Mouse (Mus musculus) 3T3-L1 (cell line): Measurements from ENCODE around the gene E2f6.

Experiments used
- DNase-seq: peaks from one replicate; pipeline ENCODE4 v3.0.0-alpha.2; 2015; ENCODE audit warnings: low read depth, low spot score

The E2f6 gene

DNA sequence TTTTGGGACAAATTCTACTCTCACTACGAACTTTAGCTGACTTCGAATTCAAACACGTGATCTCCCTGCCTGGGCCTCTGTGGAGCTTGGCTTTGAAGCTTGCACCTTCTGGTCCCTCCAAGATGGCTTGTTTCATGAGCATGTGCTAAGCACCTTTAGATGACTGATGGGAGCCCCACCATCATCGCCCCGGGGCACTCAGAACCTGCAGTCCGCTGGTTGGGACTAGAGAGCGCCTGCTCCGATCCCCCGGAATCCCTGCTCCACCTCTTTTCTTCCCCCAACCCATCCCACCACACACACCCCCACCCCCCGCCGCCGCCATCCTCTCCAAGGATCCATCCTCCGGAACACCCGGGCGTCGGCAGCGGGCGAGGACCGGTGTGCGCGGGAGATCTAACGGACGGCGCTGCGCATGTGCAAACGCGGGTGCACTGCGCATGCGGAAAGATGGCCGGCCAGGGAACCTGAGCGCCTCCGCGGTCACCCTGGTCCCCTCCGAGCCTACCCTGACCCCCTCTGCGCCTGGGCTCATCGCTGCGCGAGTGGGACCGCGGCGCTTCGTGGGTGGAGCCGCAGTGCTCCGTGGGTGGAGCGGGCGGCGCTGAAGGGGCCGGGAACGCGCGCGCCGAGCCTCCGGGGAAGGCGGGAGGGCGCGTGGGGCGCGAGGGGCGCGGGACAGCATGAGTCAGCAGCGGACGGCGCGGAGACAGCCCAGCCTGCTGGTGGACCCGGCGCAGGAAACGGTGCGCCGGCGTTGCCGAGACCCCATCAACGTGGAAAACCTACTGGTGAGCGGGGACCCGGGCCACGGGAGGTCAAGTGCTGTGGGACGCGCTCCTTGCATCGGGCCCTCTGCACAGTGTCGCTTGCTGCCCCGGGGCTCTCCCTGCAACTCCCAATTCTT is at the start of gene E2f6:
Gene E2f6 (plus strand): TSS at position 439 of the 907 bp plus-strand sequence.
- DNase-seq = no peak

DNA sequence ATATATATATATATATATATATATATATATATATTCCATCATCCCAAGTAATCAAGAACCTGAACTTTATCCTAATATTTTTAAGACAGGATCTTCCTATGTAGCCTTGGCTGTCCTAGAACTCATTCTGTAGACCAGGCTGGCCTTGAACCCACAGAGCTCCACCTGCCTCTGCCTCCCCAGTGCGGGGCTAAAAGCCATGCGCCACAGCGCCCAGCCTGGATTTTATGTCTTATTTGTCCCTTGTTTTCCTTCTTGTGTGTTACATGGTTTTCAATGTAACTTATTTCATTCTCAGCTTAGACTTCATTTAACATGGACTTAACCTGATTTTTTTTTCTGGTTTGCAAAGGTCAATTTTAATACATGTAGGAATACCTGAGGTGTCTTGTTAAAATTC is 49.3 kb upstream of the E2f6 start:
- DNase-seq = no peak

DNA sequence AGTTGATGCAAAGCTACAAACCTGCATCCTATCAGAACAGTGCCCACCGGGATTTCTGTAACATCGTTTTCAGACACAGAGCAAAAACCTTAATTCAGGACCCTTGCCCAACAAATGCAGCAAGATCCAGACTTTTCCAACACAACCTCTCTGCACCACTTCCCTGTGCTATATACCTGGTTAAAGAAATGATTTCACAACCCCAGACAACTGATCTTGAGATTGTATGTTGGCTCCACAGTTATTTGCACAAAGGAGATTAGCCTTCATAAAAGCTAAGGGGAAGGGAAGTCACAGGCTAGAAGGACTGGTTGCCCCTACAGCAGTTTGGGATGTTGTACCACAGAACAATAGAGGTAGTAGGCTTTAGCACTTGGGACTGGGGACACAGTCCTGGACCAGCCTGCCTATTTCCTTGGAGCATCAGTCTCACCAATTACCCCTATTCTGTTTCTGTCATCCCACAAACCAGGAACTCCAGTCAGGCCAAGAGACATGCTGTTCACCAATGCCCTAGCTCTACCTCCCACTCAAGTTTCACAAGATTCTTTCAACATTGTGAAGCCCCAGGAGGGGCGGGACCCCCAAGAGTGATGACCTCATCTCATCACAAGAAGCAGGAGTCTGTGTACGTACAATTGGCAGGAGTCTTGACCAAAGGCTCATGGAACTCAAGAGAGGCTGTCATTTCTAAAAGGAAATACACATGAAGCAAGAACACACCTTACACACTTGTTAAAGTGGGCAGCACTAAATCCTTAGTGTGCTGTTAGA is 46.9 kb upstream of the E2f6 start:
- no peak for DNase-seq

DNA sequence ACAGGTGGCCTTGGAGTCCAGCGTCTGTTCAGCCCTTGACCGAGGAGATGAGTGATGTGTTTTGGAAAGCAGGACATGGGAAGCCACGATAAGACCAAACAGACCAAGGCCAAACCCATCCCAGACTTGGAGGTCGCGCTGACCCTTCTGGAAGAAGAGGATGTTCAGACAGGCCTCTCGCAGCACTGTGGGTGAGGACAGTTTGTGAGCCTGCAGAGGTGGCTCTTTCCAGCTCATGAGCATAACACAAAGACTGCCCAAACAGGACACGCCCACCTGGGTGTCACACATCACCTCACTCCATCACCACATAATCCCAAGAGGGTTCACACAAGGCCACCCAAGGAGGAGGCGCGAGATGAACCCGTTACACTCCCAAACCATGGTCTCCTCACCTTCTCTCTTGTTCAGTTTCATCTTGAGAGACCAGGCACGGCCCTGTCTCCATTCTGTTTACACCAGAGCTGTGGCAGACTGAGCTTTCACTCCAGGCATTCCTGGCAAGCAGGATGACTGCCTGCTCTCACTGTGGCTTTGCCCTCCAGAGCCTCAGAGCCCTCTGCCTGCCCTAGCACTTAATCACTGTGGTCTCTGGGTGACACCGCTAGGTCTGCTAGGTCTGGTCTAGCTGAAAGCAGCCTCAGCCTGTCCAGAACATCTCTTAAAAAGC is 45.9 kb upstream of the E2f6 start:
- no peak for DNase-seq

DNA sequence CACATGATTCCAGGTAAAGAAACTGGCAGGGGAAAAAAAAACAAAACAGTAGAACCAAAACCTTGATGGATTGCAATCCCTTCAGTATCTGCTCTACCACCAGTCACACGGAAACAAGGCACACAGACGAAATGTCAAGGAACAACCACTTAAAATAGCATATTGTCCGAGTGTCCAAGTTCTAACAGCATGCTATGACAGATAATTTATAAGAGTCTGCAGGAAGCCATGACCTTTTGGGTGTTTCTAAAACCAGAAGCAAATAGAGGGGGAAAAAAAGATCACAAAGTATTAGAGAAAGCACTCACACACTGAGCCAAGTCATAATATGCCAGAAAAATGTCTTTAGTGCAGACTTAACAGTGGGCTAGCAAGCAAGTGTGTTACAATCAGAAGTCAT is 42.5 kb upstream of the E2f6 start:
- no peak for DNase-seq

DNA sequence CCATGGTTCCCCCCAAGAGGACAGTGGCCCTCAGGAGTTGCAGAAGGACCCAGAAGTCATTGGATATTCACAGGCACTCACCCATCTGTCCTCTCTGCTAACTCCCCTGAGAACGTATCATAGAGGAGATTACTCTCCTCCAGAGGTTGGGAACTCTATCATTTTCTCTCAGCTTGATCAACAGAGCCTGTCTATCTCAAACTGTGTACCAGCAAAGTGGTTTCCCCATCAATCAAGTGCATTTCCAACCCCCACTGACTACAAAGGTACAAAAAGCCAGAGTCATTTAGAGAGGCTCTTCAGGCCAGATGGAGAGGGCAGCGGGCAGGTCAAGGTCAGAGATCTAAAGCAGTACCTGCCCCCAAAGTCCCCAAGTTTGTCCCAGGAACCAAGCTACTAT is 42.1 kb upstream of the E2f6 start:
- DNase-seq = no peak

DNA sequence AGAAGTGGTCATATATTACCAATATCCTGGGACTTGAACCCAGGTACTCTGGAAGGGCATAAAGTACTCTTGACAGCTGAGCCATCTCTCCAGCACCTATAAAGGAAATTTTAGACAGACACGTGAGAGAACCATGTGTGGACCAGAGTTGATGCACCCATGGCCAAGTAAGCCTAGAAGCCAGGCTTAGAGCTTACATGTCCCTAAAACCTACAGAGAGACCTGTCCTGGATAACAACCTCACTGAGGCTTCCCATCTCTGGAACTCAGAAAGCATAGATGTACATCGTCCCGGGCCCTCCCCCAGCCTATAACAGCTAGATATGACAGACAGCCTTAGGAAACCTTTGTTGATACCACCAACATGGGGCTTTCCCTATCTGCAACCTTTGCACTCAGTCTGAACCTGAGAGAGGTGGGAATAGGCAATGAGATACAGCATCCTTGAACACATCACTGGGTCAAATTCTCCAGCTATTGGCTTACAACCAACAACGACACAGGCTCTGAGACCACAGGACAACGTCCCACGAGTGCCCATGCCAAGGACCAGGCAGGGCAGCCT is 41.1 kb upstream of the E2f6 start:
- no peak for DNase-seq

DNA sequence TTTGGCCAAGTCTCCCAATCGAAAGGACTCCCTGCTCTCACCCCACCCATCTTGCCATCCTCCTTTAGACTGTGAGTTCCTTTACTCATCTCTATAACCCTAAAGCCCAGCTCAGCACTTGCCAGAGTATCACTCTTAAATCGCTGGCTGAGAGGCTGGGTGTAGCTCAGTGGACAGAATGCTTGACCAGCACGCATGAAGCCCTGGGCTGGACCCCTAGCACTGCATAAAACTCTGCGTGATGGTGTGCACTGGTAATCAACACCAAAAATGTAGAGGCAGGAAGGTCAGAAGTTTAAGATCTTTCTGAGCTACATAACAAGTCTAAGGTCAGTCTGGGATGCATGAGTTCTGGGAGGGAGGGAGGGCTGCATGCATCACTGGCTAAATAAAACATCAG is 36.2 kb upstream of the E2f6 start:
- no peak for DNase-seq

DNA sequence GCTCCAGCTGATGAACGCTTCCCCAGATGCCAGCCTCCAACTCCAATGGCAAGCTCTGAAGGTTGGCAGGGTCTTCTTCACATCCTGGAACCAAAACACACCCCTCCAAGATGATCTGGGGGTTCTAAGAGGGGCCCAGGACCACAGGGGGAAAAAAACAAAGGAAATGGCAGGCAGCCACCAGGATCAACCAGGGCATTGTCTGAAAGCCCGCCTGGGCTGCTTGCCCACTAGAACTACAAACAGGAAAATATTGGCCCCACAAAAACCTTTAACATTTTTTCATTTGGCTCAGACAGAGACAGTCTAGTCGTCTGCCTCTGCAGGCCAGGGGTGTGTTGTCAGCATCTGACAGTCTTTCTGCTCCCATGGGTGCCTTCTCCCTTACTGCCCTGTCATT is 35.4 kb upstream of the E2f6 start:
- DNase-seq = no peak

DNA sequence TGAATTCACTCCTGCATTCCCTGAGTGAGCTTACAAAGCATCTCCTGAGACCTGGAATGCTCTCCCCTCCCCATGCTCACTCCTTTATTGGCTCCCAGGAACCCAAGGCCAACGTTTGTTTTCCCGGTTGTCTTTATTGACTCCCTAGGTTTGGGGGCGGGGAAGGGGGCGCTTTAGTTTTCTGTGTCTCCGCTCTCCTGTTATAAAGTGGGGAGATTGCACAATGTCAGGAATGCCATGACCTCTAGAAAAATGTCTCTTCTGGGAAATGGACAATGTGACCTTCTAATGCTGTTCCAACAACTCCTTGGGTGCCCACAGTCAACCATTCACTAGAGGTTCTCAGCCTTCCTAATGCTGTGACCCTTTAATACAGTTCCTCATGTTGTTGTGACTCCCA is 32.2 kb upstream of the E2f6 start:
- DNase-seq = no peak

DNA sequence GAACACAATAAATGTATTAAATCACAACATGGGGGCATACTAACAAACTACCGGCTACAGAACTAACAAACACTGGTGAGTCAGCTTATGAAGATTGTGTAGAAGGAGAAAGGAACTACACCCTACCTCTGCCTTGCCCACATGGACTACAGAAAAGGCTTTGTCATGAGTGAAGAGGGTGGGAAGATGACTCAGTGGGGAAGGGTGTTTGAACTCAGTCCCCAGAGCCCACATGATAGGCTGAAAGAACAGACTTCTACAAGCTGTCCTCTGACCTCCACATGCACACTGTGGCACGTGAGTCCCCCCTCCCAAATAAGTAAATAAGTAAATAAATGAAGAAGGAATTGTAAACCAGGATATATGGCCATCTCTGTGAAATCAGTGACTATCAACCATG is 31.6 kb upstream of the E2f6 start:
- peak; percentile 72 for DNase-seq

DNA sequence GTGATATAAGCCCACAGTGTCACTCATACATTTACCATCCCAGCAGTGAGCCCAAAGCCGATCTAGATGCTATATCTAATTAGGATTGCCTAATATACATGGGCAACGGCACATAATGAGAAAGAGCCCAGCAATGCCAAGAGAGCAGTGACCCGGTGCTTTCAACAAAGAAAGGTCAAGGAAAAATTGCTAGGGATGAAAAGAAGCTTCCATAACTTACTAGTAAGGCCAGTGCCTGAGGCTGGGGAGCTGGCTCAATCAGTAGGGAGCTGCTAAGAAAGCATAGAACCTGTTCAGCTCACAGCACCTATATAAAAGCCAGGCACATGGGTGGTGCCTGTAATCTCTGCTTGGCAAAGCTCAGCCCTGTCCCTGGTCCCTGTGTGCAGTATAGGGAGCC is 30.4 kb upstream of the E2f6 start:
- DNase-seq = no peak

DNA sequence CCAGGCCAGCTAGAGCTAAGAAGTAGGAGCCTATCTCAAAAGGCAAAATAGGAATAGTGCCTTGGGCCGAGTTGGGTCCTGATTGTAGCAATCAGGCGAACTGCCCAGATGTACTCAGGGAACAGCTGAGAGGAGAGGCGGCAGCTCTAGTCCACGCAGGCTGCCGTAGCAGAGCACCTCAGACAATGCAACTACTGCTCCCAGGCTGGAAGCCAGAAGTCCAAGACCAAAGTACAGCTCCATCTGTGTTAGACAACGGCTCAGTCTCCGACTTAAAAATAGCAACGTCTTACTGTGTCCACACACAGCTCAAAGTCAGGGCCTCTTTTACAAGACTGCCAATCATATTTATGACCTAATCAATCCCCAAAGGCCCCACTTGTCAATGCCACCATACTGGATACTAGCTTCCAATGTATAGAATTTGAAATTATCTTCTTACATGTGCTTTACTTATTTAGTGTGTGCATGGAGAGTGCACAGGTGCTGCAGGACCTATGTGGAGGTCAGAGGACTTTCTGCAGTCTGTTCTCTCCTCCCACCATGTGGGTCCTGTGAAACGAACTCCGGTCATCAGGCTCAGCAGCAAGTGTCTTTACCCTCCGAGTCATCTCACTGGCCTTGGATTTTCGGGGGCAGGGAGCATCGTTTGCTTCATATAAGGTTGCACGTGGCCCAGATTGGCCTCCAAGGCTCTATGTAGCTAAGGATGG is 29.6 kb upstream of the E2f6 start:
- DNase-seq = no peak

DNA sequence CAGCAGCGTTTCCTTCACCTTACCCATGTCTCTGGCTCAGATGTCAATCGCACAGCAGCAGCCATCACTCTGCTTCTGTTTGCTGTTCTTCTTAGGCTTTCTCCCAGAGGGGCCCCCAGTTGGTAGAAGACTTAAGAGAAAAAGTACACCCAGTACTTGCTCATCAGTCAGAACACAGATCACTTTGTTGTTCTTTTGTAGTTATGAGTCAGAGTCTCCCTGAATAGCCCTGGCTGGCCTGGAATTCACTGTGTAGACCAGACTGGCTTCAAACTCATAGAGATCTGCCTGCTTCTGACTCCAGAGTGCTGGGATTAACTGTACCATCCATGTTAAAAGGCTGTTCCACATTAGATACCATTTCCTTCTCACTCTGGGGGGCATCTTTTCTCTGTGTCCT is 22.2 kb upstream of the E2f6 start:
- peak; percentile 72 for DNase-seq

DNA sequence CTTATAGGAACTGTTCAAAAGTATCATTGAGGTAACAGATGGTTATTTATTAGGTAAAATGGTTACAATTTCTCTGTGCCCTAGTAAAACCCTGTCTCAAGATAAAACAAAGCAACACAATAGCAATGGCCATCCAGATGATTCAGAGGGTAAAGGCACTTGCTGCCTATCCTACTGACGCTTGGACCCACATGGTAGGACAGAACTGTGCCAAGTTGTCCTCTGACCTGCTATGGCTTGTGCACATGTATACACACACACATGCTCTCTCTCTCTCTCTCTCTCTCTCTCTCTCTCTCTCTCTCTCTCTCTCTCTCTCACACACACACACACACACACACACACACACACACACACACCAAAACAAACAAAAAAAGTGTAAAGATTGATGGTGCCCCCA is 21.6 kb upstream of the E2f6 start:
- no peak for DNase-seq

DNA sequence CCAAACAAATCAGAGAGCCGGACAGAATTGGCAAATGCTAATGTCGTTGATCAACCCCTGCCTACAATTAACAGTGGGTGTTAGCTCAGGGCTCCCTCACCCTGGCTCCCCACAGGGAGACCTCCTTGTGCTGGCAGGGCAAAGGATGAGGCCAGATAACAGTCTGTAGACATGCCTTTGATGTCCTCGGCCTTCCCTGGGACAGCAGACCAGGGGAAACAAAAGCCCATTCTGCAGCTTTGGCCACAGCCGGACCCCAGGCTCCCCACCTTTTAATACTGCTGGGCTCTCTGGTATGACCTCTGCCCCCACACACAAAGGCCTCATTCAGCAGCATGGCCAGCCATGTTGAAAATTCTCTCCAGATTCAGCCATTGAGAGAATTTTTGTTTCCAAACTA is 21.0 kb upstream of the E2f6 start:
- no peak for DNase-seq

DNA sequence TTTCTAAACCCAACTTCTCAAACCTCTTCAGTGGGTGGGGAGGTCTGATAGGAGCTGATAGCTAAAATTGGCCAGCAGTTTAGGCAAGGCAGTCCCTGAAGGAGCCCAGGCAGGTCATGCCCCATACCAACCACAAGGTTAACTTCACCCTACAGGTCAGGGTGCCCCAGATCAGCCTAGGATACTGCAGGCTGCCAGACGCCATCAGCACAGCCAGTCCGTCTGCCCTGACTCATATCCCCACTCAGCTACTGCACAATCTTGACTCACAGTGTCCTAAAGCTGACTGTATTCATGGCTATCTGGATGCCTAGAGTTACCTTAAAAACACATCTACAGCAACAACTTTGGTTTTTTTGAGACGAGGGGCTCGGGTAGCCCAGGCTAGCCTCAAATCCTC is 20.3 kb upstream of the E2f6 start:
- peak; percentile 65 for DNase-seq

DNA sequence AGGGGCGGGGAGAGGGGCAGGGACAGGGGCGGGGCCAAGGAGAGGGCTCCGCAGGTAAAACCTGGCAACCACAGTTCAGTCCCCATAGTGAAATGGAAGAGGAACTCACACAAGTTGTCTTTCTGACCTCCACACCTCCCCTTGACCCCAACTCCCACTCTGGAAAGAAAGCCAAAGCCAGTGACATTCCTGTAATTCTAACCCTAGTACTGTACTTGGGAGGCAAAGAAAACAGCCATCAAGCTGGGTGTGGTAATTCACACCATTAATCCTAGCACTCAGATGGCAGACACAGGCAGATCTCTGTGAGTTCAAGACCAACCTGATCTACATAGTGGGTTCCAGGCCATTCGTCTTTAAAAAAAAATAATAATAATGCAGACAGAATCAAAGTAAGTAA is 17.4 kb upstream of the E2f6 start:
- no peak for DNase-seq

DNA sequence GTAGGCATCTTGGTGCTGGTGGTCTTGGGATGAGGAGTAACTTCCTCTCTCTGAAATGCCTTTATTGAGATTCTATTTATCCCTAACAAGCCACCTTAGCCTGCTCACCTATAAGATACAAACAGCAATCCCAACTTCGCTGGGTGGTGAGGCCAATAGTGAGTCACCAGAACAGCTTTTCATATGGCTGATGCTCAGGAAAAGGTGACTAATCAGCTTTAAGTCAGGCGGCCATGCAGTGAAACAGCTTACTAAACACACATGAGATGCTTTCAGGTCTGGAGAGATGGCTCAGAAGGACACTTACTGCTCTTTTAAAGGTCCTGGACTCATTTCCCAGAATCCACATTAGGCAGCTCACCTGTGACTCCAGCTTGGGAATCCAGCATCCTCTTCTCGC is 15.0 kb upstream of the E2f6 start:
- DNase-seq = peak; percentile 82

DNA sequence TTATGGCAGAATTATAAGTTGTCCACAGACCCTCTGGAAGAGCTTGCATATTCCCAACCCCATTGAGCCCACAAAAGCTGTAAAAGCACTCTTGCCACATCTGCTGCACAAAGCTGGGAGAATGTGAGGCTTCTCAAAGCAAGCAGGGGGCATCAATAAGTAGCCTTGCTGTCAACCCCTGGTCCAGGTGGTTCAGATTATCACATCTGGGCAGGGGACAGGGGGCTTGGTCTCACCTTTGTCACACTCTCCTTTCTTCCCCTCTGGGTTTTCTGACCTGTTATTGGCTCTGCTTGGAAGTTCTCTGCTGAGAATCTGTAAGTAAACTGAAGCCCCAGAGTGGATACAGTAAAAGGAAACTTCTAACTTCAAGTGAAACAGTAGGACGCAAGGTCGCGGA is 11.9 kb upstream of the E2f6 start:
- DNase-seq = no peak

DNA sequence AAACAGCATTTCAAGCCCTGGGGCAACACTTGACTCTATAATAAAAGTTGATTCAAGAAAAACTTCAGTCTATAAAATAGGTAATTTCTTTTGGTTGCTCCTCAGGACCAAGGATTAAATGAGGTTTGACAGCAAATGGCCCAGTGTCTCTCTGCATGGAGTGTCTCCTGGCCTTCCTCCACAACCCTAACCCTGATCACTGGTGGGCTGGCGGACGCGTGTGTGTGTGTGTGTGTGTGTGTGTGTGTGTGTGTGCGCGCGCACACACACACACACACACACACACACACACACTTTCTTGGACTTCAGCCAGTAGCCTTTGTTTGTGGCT is 10.9 kb upstream of the E2f6 start:
- no peak for DNase-seq
